Mouse (Mus musculus): ENCODE results near the gene 0610030E20Rik.

0610030E20Rik gene

GRCm38 (mm10) chr6:72348411-72348810 lies 1.3 kb downstream of the 0610030E20Rik start:
- DNase-seq (ENCODE audit: low spot score), result no peak

- DNase-seq (ENCODE audit: low spot score), result no peak
These were observed 3.1 kb downstream of the 0610030E20Rik start for GRCm38 (mm10) chr6:72350214-72350613.

- peak; percentile 67 for DNase-seq (ENCODE audit: low spot score)
These were observed 5.7 kb downstream of the 0610030E20Rik start for GRCm38 (mm10) chr6:72352636-72353405.

GRCm38 (mm10) chr6:72354025-72354424 lies 6.9 kb downstream of the 0610030E20Rik start:
- no peak for DNase-seq (ENCODE audit: low spot score)

GRCm38 (mm10) chr6:72355066-72355911 lies 8.2 kb downstream of the 0610030E20Rik start, which contains the start of gene Tmem150a:
Gene Tmem150a, plus strand, starts transcription at chr6:72355447.
- DNase-seq (ENCODE audit: low spot score), result peak; percentile 86

- DNase-seq (ENCODE audit: low spot score), result no peak
These were observed 8.9 kb downstream of the 0610030E20Rik start for GRCm38 (mm10) chr6:72356001-72356532.

GRCm38 (mm10) chr6:72357164-72358079 lies 10.3 kb downstream of the 0610030E20Rik start:
- DNase-seq (ENCODE audit: low spot score), result no peak

GRCm38 (mm10) chr6:72358086-72358764 lies 11.1 kb downstream of the 0610030E20Rik start:
- no peak for DNase-seq (ENCODE audit: low spot score)

- no peak for DNase-seq (ENCODE audit: low spot score)
These were observed 12.2 kb downstream of the 0610030E20Rik start for GRCm38 (mm10) chr6:72359343-72359742.

- no peak for DNase-seq (ENCODE audit: low spot score)
These were observed 12.9 kb downstream of the 0610030E20Rik start for GRCm38 (mm10) chr6:72359891-72360598.

- DNase-seq (ENCODE audit: low spot score), result no peak
These were observed 13.4 kb downstream of the 0610030E20Rik start for GRCm38 (mm10) chr6:72360599-72360935.

GRCm38 (mm10) chr6:72361121-72361551 lies 14.0 kb downstream of the 0610030E20Rik start:
- DNase-seq (ENCODE audit: low spot score), result no peak

GRCm38 (mm10) chr6:72362132-72363028 lies 15.3 kb downstream of the 0610030E20Rik start:
- peak; percentile 99 for DNase-seq (ENCODE audit: low spot score)

GRCm38 (mm10) chr6:72364009-72364408 lies 16.9 kb downstream of the 0610030E20Rik start:
- DNase-seq (ENCODE audit: low spot score), result no peak

GRCm38 (mm10) chr6:72364985-72365384 lies 17.9 kb downstream of the 0610030E20Rik start:
- no peak for DNase-seq (ENCODE audit: low spot score)

GRCm38 (mm10) chr6:72366304-72366703 lies 19.2 kb downstream of the 0610030E20Rik start:
- no peak for DNase-seq (ENCODE audit: low spot score)

- no peak for DNase-seq (ENCODE audit: low spot score)
These were observed 19.8 kb downstream of the 0610030E20Rik start, which contains the start of gene Rnf181 for GRCm38 (mm10) chr6:72366844-72367443. Gene Rnf181, minus strand, starts transcription at chr6:72366956.

- no peak for DNase-seq (ENCODE audit: low spot score)
These were observed 20.4 kb downstream of the 0610030E20Rik start for GRCm38 (mm10) chr6:72367460-72367974.

GRCm38 (mm10) chr6:72369557-72369956 lies 22.4 kb downstream of the 0610030E20Rik start:
- no peak for DNase-seq (ENCODE audit: low spot score)
